Mouse (Mus musculus): ENCODE measurements around the gene Nfib. TPM values are rescaled to one million over a fixed set of nuclear protein-coding genes. Genes with fewer than 3 reads are reported as not detected.

Gene Nfib
- polyA plus RNA-seq, 1 experiment: 7.7 TPM

GRCm38 (mm10) chr4:82275996-82276395 is 429.6 kb downstream of the Nfib start:
- Histone ChIP-seq H3K27me3 (ENCODE audit: control insufficient read depth, insufficient read depth, insufficient read length) (no peaks in the 10 kb centered on the region), H3K79me2 (ENCODE audit: control insufficient read depth, insufficient read depth) (no peaks in the 10 kb centered on the region), H3ac (ENCODE audit: control insufficient read depth, insufficient read length) (no peak overlapping the region), H3K36me3 (ENCODE audit: control insufficient read depth, insufficient read depth) (no peaks in the 10 kb centered on the region), H3K4me3 (no peak overlapping the region), H3K4me2 (ENCODE audit: low read depth) (no peak overlapping the region)
- TF ChIP-seq USF1 (IDR thresholded peaks at IDR 0.05; ENCODE audit: low read depth) (no peak), POLR2AphosphoS2 (IDR thresholded peaks at IDR 0.05; ENCODE audit: insufficient read length, low read depth) (no peak), MAX (IDR thresholded peaks at IDR 0.05; ENCODE audit: low read depth) (no peak), SRF (IDR thresholded peaks at IDR 0.05; ENCODE audit: control insufficient read depth, insufficient read length, low read depth) (no peak)

- TF ChIP-seq POLR2AphosphoS2 (IDR thresholded peaks at IDR 0.05; ENCODE audit: insufficient read length, low read depth) (no peak), SRF (IDR thresholded peaks at IDR 0.05; ENCODE audit: control insufficient read depth, insufficient read length, low read depth) (no peak), REST (IDR thresholded peaks at IDR 0.05; ENCODE audit: insufficient read depth, insufficient read length) (no peak), USF1 (IDR thresholded peaks at IDR 0.05; ENCODE audit: low read depth) (no peak), MAX (IDR thresholded peaks at IDR 0.05; ENCODE audit: low read depth) (no peak), CEBPB (IDR thresholded peaks at IDR 0.05; ENCODE audit: insufficient read depth, poor library complexity, severe bottlenecking) (no peak), MYOG (IDR thresholded peaks at IDR 0.05; ENCODE audit: control insufficient read depth in 1 of 3, insufficient read depth in 1 of 3, insufficient read length in 2 of 3, low read depth in 2 of 3) (no peak), TCF3 (IDR thresholded peaks at IDR 0.05; ENCODE audit: insufficient read length, low read depth) (no peak), TCF12 (IDR thresholded peaks at IDR 0.05; ENCODE audit: insufficient read depth, poor library complexity, severe bottlenecking) (no peak), POLR2A (IDR thresholded peaks at IDR 0.05; ENCODE audit: insufficient read length, low read depth) (no peak), E2F4 (IDR thresholded peaks at IDR 0.05; ENCODE audit: insufficient read depth) (no peak), MYOD1 (IDR thresholded peaks at IDR 0.05; ENCODE audit: control insufficient read depth in 1 of 3, insufficient read length in 2 of 3, low read depth in 2 of 3) (no peak)
- H3K79me2 ChIP-seq (ENCODE audit: control insufficient read depth, insufficient read depth): no peaks in the 10 kb centered on the region
- no peak overlapping the region for H3ac ChIP-seq (ENCODE audit: control insufficient read depth, insufficient read length)
- no peaks in the 10 kb centered on the region for H3K36me3 ChIP-seq (ENCODE audit: control insufficient read depth, insufficient read depth)
- no peaks in the 10 kb centered on the region for H3K27me3 ChIP-seq (ENCODE audit: control insufficient read depth, insufficient read depth, insufficient read length)
- no peak overlapping the region for H3K4me3 ChIP-seq
- no peak overlapping the region for H3K4me2 ChIP-seq (ENCODE audit: low read depth)
These were observed 432.3 kb downstream of the Nfib start for GRCm38 (mm10) chr4:82273049-82273754.

- H3K4me3 ChIP-seq: no peak overlapping the region
- H3K27me3 ChIP-seq (ENCODE audit: control insufficient read depth, insufficient read depth, insufficient read length): no peaks in the 10 kb centered on the region
- no peak overlapping the region for H3ac ChIP-seq (ENCODE audit: control insufficient read depth, insufficient read length)
- no peaks in the 10 kb centered on the region for H3K36me3 ChIP-seq (ENCODE audit: control insufficient read depth, insufficient read depth)
- H3K4me2 ChIP-seq (ENCODE audit: low read depth): no peak overlapping the region
- H3K79me2 ChIP-seq (ENCODE audit: control insufficient read depth, insufficient read depth): no peaks in the 10 kb centered on the region
- TF ChIP-seq TCF12 (IDR thresholded peaks at IDR 0.05; ENCODE audit: insufficient read depth, poor library complexity, severe bottlenecking) (no peak), CEBPB (IDR thresholded peaks at IDR 0.05; ENCODE audit: insufficient read depth, poor library complexity, severe bottlenecking) (no peak), E2F4 (IDR thresholded peaks at IDR 0.05; ENCODE audit: insufficient read depth) (no peak), REST (IDR thresholded peaks at IDR 0.05; ENCODE audit: insufficient read depth, insufficient read length) (no peak), TCF3 (IDR thresholded peaks at IDR 0.05; ENCODE audit: insufficient read length, low read depth) (no peak), MAX (IDR thresholded peaks at IDR 0.05; ENCODE audit: low read depth) (no peak), MYOG (IDR thresholded peaks at IDR 0.05; ENCODE audit: control insufficient read depth in 1 of 3, insufficient read depth in 1 of 3, insufficient read length in 2 of 3, low read depth in 2 of 3) (no peak), MYOD1 (IDR thresholded peaks at IDR 0.05; ENCODE audit: control insufficient read depth in 1 of 3, insufficient read length in 2 of 3, low read depth in 2 of 3) (no peak), POLR2AphosphoS2 (IDR thresholded peaks at IDR 0.05; ENCODE audit: insufficient read length, low read depth) (no peak), USF1 (IDR thresholded peaks at IDR 0.05; ENCODE audit: low read depth) (no peak), SRF (IDR thresholded peaks at IDR 0.05; ENCODE audit: control insufficient read depth, insufficient read length, low read depth) (no peak), POLR2A (IDR thresholded peaks at IDR 0.05; ENCODE audit: insufficient read length, low read depth) (no peak)
These were observed 433.5 kb downstream of the Nfib start for GRCm38 (mm10) chr4:82272099-82272498.

GRCm38 (mm10) chr4:82271547-82271946 is 434.0 kb downstream of the Nfib start:
- Histone ChIP-seq H3K4me2 (ENCODE audit: low read depth) (no peak overlapping the region), H3K4me3 (no peak overlapping the region), H3K79me2 (ENCODE audit: control insufficient read depth, insufficient read depth) (no peaks in the 10 kb centered on the region), H3K27me3 (ENCODE audit: control insufficient read depth, insufficient read depth, insufficient read length) (no peaks in the 10 kb centered on the region), H3K36me3 (ENCODE audit: control insufficient read depth, insufficient read depth) (no peaks in the 10 kb centered on the region), H3ac (ENCODE audit: control insufficient read depth, insufficient read length) (no peak overlapping the region)
- TF ChIP-seq REST (IDR thresholded peaks at IDR 0.05; ENCODE audit: insufficient read depth, insufficient read length): no peak
- no peak for TF ChIP-seq MYOG (IDR thresholded peaks at IDR 0.05; ENCODE audit: control insufficient read depth in 1 of 3, insufficient read depth in 1 of 3, insufficient read length in 2 of 3, low read depth in 2 of 3)
- TF ChIP-seq POLR2AphosphoS2 (IDR thresholded peaks at IDR 0.05; ENCODE audit: insufficient read length, low read depth): no peak
- no peak for TF ChIP-seq POLR2A (IDR thresholded peaks at IDR 0.05; ENCODE audit: insufficient read length, low read depth)
- TF ChIP-seq CEBPB (IDR thresholded peaks at IDR 0.05; ENCODE audit: insufficient read depth, poor library complexity, severe bottlenecking): no peak
- TF ChIP-seq E2F4 (IDR thresholded peaks at IDR 0.05; ENCODE audit: insufficient read depth): no peak
- TF ChIP-seq USF1 (IDR thresholded peaks at IDR 0.05; ENCODE audit: low read depth): no peak
- no peak for TF ChIP-seq TCF3 (IDR thresholded peaks at IDR 0.05; ENCODE audit: insufficient read length, low read depth)
- no peak for TF ChIP-seq MAX (IDR thresholded peaks at IDR 0.05; ENCODE audit: low read depth)
- TF ChIP-seq TCF12 (IDR thresholded peaks at IDR 0.05; ENCODE audit: insufficient read depth, poor library complexity, severe bottlenecking): no peak
- TF ChIP-seq MYOD1 (IDR thresholded peaks at IDR 0.05; ENCODE audit: control insufficient read depth in 1 of 3, insufficient read length in 2 of 3, low read depth in 2 of 3): no peak
- no peak for TF ChIP-seq SRF (IDR thresholded peaks at IDR 0.05; ENCODE audit: control insufficient read depth, insufficient read length, low read depth)

All from myocyte (in vitro differentiated cells).